Mouse (Mus musculus): ENCODE results near the gene Ddx24. TPM values are rescaled to one million over a fixed set of nuclear protein-coding genes. Genes with fewer than 3 reads are reported as not detected.

The Ddx24 gene
- total RNA-seq, 2 experiments from 2014 or later, result 82.2 to 94.5 TPM

Other genes starting within 250 kb of the Ddx24 start
- under 1 TPM; 0.30 to 0.38 TPM for gene Prima1, start 183.7 kb downstream of the Ddx24 start, total RNA-seq (2021)
- gene Fam181a, start 114.9 kb downstream of the Ddx24 start, total RNA-seq (2021), result not detected
- gene Asb2, start 69.8 kb downstream of the Ddx24 start, total RNA-seq (2021), result 100 to 1,000 TPM; 406 to 430 TPM
- 1 to 10 TPM; 2.7 to 3.4 TPM for gene Otub2, start 37.1 kb downstream of the Ddx24 start, total RNA-seq (2021)
- gene 9330161L09Rik, start 18.0 kb downstream of the Ddx24 start, total RNA-seq (2021), result 1 to 10 TPM in 1 of 2 experiments, under 1 TPM in 1; 0.97 to 1.8 TPM
- gene Ifi27, start 8.4 kb upstream of the Ddx24 start, total RNA-seq (2021), result 100 to 1,000 TPM in 1 of 2 experiments, 10 to 100 TPM in 1; 75.4 to 153 TPM
- 10 to 100 TPM in 1 of 2 experiments, 1 to 10 TPM in 1; 5.7 to 11.5 TPM for gene Ifi27l2a, start 17.9 kb upstream of the Ddx24 start, total RNA-seq (2021)
- gene Ifi27l2b, start 31.4 kb upstream of the Ddx24 start, total RNA-seq (2021), result not detected
- gene Ppp4r4, start 106.5 kb upstream of the Ddx24 start, total RNA-seq (2021), result under 1 TPM; 0.47 to 0.48 TPM
- gene Serpina10, start 205.6 kb upstream of the Ddx24 start, total RNA-seq (2021), result not detected
- gene Serpina6, start 231.4 kb upstream of the Ddx24 start, total RNA-seq (2021), result not detected